Mouse (Mus musculus) embryonic fibroblast, embryonic 13.5 days (primary cell): ENCODE data around the gene Ttll1.

ENCODE experiments used
- CTCF ChIP-seq: IDR thresholded peaks from 2 replicates; pipeline ENCODE4 v1.5.1; 2011; ENCODE audit warnings: mild to moderate bottlenecking, control low read depth, low read length, moderate library complexity, borderline replicate concordance; ENCODE audit not compliant: insufficient read depth
- POLR2A ChIP-seq: IDR thresholded peaks from 2 replicates; pipeline ENCODE4 v1.6.1; 2011; ENCODE audit warnings: low read depth, mild to moderate bottlenecking, control low read depth, low read length, moderate library complexity

DNA sequence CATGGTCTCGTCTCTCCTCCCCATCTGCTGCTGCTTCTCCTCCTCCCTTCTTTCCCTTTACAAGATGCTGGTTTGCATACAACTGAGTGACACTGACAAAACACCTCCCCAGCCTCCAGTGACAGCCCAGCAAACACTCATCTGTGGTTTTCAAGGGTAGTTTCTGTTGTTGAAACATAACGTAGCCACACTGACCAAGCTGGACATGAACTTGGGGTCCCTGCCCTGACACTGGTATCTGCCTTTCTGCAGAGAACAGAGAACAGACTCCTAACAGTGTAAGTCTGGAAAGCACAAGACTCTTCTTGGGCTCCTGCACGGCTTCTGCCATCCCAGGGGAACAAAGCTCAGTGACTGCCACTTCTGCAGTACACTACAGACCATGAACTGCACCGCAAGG is 76.0 kb downstream of the Ttll1 start:
- TF ChIP-seq POLR2A, result no peak
- no peak for TF ChIP-seq CTCF
